Mouse (Mus musculus): ENCODE results near the gene Rasl12.

DNA sequence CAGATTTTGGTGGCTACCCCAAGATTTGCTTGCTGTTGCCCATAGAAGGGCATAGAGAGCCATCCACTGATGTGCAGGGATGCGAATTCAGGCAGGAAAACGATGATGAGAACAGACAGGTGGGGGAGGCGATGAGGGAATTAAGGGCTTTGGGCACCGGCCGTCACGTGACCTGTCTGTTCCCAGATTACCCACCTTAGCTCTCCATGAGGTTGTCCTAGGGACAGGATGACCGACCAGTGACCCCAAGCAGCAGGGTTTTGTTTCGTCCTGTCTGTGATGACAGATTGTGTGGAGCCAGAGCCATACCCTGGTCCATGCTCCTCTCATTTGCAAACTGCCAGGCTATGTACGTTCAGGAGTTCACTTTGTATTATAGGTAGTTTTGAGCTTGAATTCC, 34.6 kb upstream of the Rasl12 start:
- TF ChIP-seq EP300 (IDR thresholded peaks at IDR 0.05; ENCODE audit: low read depth) (no peak), CTCF (IDR thresholded peaks at IDR 0.05; ENCODE audit: low read depth) (no peak)
